Mouse (Mus musculus) megakaryocyte, embryonic 14.5 days (primary cell): Measurements from ENCODE around the gene Mgat5b.

Source experiments
- FLI1 ChIP-seq: IDR thresholded peaks from 2 replicates; pipeline ENCODE4 v1.6.1; 2012; ENCODE audit warnings: low read length, inconsistent platforms, mixed read lengths
- GATA1 ChIP-seq: IDR thresholded peaks from 3 replicates; pipeline ENCODE4 v1.6.1; 2012; ENCODE audit warnings: mixed read lengths, low read length, inconsistent platforms, borderline replicate concordance

- TF ChIP-seq GATA1 (no peak), FLI1 (no peak)
These were observed 23.3 kb upstream of the Mgat5b start for GRCm38 (mm10) chr11:116895402-116895801.
